Mouse (Mus musculus): ENCODE measurements around the gene Rgs3.

GRCm38 (mm10) chr4:62684351-62684750 lies 124.7 kb downstream of the Rgs3 start:
- TF ChIP-seq POLR2A (IDR thresholded peaks at IDR 0.05; ENCODE audit: control insufficient read depth in 1 of 2, insufficient read depth in 1 of 2, low read depth in 1 of 2, low read length in 2 of 2, poor library complexity in 1 of 2) (no peak), ZKSCAN1 (IDR thresholded peaks at IDR 0.05; ENCODE audit: low read depth, low read length) (no peak), TBP (IDR thresholded peaks at IDR 0.05; ENCODE audit: low read depth, low read length) (no peak), CTCF (IDR thresholded peaks at IDR 0.05 in 2 of 3, conservative IDR thresholded peaks at IDR 0.05 in 1 of 3; ENCODE audit: control insufficient read depth in 1 of 3, insufficient read depth in 1 of 3, low read depth in 2 of 3, low read length in 3 of 3, poor library complexity in 1 of 3, severe bottlenecking in 1 of 3) (no peak), RAD21 (IDR thresholded peaks at IDR 0.05; ENCODE audit: low read depth, low read length) (no peak), CHD2 (IDR thresholded peaks at IDR 0.05; ENCODE audit: low read length) (no peak)
